Mouse (Mus musculus) megakaryocyte, embryonic 14.5 days (primary cell): ENCODE results near the gene Zfr2. TPM values are rescaled to one million over a fixed set of nuclear protein-coding genes. Genes with fewer than 3 reads are reported as not detected.
"Not testable (repeated sequence)": the region's sequence is repeated elsewhere in the genome, so short reads cannot be mapped to it uniquely, and the experiment has no call there.

Experiments used
- H3K27me3 ChIP-seq: replicated peaks from 2 replicates; pipeline ENCODE3; 2012; ENCODE audit warnings: inconsistent platforms
- H3K36me3 ChIP-seq: replicated peaks from 2 replicates; pipeline ENCODE3; 2012; ENCODE audit warnings: low read length, inconsistent platforms, mixed read lengths
- H3K4me1 ChIP-seq: 2 replicates; pipeline ENCODE4 v1.6.1; 2012; ENCODE audit warnings: inconsistent platforms
- H3K4me3 ChIP-seq: replicated peaks from 2 replicates; pipeline ENCODE3; 2012; ENCODE audit warnings: moderate library complexity, mild to moderate bottlenecking, inconsistent platforms
- H3K9me3 ChIP-seq: 2 replicates; pipeline ENCODE4 v1.6.1; 2012; ENCODE audit warnings: inconsistent platforms
- FLI1 ChIP-seq: IDR thresholded peaks from 2 replicates; pipeline ENCODE4 v1.6.1; 2012; ENCODE audit warnings: low read length, inconsistent platforms, mixed read lengths
- GATA1 ChIP-seq: IDR thresholded peaks from 3 replicates; pipeline ENCODE4 v1.6.1; 2012; ENCODE audit warnings: mixed read lengths, low read length, inconsistent platforms, borderline replicate concordance
- polyA plus RNA-seq: library from polyadenylated mRNA; stranded (reverse); fragments of >175 nt; gene quantifications from 2 replicates; pipeline ENCODE4 v1.2.3, GENCODE M21; 2012; ENCODE audit warnings: low replicate concordance; ENCODE audit not compliant: insufficient read depth

Gene Zfr2
- polyA plus RNA-seq, 1 experiment = 1.4 TPM

DNA sequence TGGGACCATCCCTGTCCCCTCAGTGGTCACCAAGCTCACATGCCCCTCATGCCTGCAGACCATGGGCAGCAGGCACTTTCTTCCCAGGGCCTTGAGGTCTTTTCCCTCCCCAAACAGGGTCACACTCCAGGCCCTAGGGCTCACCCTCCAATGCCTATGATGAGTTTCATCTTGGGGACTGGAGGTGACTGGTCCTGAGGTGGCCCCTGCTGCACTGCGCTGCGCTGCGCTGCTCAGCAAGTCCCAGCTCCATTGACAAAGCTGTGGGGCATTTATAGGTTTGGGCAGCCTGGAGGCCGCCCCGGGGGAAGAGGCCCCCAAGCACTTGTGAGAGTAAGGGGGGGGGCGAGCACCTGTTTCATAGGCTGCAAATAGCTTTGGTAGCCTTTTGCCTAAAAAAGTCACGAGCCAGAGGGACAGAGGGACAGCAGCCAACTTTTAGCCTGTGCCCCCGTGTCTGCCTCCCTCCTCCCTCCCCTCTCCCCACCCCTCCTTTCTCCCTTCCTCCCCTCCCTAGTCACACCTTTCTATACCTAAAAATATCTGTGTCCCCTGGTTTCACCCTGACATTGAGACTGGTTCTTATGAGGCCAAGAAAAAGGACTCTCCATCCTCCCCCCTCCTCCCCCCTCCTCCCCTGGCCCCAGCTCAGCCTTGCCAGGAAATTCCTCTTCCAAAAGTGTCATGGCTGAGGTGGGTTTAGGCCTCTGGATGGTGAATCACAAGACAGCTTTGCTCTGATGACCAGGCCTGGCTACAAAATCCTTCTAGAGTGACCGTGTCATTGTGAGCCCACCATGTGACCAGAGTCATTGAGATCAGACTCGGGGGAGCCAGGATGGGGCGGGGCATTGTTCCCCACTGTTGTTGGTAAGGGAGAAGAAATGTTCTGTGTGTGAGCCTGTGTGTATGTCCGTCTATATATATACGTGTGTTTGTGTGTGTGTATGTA is 30.9 kb upstream of the Zfr2 start, which contains the start of gene Nmrk2:
TSS of gene Nmrk2 (minus strand) at position 245 of the 952 bp plus-strand sequence.
- peaks cover 40% of the 10 kb centered on the region for H3K4me1 ChIP-seq
- H3K27me3 ChIP-seq = peaks cover 67% of the 10 kb centered on the region
- no peaks in the 10 kb centered on the region for H3K36me3 ChIP-seq
- TF ChIP-seq FLI1 (no peak), GATA1 (no peak)
- H3K9me3 ChIP-seq = no peaks in the 10 kb centered on the region
- peak within 1 kb of the TSS; percentile 30 for H3K4me3 ChIP-seq

DNA sequence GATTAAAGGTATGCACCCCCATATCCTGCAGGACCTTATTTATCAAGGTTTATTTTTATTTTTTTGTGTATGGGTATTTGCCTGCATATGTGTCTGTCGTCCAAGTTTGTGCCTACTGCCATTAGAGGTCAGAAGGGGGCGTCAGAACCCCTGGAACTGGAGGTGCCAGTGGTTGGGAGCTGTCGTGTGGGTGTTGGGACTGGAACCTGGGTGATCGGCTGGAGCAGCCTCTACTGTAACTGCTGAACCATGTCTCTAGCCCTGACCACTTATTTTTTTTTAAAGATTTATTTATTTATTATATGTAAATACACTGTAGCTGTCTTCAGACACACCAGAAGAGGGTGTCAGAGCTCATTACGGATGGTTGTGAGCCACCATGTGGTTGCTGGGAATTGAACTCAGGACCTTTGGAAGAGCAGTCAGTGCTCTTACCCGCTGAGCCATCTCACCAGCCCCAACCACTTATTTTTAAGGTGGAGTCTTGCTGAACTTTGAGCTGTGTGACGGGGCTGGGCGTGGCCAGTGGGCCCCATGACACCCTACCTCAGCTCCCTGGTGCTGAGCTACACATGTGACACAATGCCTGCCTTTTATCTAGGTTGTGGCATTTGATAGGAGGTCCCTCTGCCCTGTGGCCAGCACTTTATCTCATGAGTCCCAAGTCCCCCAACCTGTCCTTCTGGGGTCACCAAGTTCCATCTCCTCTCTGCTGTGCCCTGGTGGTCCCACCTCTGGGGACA is 29.8 kb upstream of the Zfr2 start:
- Histone ChIP-seq H3K36me3 (no peaks in the 10 kb centered on the region), H3K27me3 (peaks cover 72% of the 10 kb centered on the region), H3K4me1 (peaks cover 40% of the 10 kb centered on the region), H3K9me3 (no peaks in the 10 kb centered on the region), H3K4me3 (no peak overlapping the region)
- no peak for TF ChIP-seq GATA1
- TF ChIP-seq FLI1 = no peak

DNA sequence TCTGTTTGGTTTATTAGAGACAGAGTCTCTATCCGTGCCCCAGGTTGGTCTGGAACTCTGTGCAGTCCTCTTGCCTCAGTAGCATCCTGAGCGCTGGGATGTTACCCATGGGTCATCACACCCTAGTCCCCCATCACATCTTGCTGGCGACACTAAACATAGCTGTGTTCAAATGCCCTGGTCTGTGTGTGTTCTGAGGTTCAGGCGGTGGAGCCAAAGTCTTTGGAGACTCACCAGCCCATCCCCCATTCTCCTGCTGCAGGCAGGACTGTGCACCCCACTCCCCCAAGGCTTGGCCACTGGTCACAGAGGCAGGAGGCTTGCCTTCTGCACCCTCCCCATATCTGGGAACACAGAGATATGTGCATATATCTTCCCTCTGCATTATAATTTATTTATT is 28.8 kb upstream of the Zfr2 start:
- Histone ChIP-seq H3K27me3 (peaks cover 73% of the 10 kb centered on the region), H3K4me1 (peaks cover 40% of the 10 kb centered on the region), H3K4me3 (no peak overlapping the region), H3K9me3 (no peaks in the 10 kb centered on the region), H3K36me3 (no peaks in the 10 kb centered on the region)
- no peak for TF ChIP-seq FLI1
- TF ChIP-seq GATA1 = no peak

- Histone ChIP-seq H3K9me3 (peaks cover 27% of the 10 kb centered on the region), H3K4me1 (peaks cover 11% of the 10 kb centered on the region), H3K27me3 (peaks cover 67% of the 10 kb centered on the region), H3K36me3 (no peaks in the 10 kb centered on the region), H3K4me3 (peak overlapping the region; percentile 48)
- TF ChIP-seq GATA1 (no peak), FLI1 (no peak)
These were observed 22.8 kb upstream of the Zfr2 start for GRCm38 (mm10) chr10:81210154-81210553.

DNA sequence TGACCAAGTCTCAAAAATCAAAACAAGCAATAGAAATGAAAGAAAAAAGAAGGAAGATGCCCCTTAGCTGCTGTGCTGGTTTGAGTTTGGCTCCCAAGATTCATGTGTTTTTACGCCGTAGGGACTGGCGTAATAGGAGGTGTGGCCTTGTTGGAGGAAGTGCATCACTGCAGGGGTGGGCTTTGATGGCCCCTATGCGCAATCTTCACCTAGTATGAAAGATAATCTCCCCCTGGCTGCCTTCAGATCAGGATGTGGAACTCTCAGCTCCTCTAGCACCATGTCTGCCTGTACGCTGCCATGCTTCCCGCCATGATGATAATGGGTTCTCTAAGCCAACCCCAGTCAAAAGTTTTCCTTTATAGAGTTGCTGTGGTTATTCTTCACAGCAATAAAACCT is 16.7 kb upstream of the Zfr2 start:
- TF ChIP-seq GATA1 (no peak), FLI1 (no peak)
- H3K4me3 ChIP-seq = no peak overlapping the region

DNA sequence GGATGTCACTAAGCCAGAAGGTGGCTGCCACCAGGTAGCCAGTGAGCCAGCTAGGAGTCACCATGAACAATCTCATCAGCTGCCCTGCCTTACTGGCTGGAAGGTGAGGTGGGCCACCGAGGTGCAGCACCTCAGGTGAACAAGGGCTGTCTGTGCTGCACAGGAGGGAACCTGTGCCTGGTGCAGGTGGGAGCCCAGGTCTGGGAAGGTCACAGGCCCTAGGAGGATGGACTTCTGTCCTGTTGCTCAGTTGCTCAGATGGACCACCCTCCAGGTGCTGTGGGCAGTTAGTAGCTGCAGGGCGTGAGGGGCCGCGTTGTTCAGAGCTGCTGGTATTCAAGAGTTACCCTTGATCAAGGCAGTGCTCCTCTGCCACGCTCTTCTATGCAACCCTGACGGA is 16.1 kb upstream of the Zfr2 start:
- Histone ChIP-seq H3K36me3 (no peaks in the 10 kb centered on the region), H3K27me3 (peaks cover 33% of the 10 kb centered on the region), H3K4me3 (no peak overlapping the region), H3K4me1 (peaks cover 22% of the 10 kb centered on the region), H3K9me3 (peaks cover 14% of the 10 kb centered on the region)
- TF ChIP-seq GATA1 (no peak), FLI1 (no peak)

More for the DNA sequence above, 16.7 kb upstream of the Zfr2 start:
- Histone ChIP-seq H3K9me3 (peaks cover 18% of the 10 kb centered on the region), H3K27me3 (peaks cover 37% of the 10 kb centered on the region), H3K4me1 (peaks cover 17% of the 10 kb centered on the region), H3K36me3 (no peaks in the 10 kb centered on the region)

GRCm38 (mm10) chr10:81217267-81217666 is 15.7 kb upstream of the Zfr2 start:
- Histone ChIP-seq H3K27me3 (peaks cover 33% of the 10 kb centered on the region), H3K4me1 (peaks cover 25% of the 10 kb centered on the region), H3K9me3 (peaks cover 11% of the 10 kb centered on the region)
- not testable (repeated sequence) for H3K36me3 ChIP-seq, H3K4me3 ChIP-seq

GRCm38 (mm10) chr10:81217964-81218363 is 15.0 kb upstream of the Zfr2 start:
- peaks cover 29% of the 10 kb centered on the region for H3K27me3 ChIP-seq
- TF ChIP-seq FLI1 = no peak
- H3K36me3 ChIP-seq = no peaks in the 10 kb centered on the region
- peaks cover 18% of the 10 kb centered on the region for H3K4me1 ChIP-seq
- no peak overlapping the region for H3K4me3 ChIP-seq
- H3K9me3 ChIP-seq = peaks cover 4% of the 10 kb centered on the region

DNA sequence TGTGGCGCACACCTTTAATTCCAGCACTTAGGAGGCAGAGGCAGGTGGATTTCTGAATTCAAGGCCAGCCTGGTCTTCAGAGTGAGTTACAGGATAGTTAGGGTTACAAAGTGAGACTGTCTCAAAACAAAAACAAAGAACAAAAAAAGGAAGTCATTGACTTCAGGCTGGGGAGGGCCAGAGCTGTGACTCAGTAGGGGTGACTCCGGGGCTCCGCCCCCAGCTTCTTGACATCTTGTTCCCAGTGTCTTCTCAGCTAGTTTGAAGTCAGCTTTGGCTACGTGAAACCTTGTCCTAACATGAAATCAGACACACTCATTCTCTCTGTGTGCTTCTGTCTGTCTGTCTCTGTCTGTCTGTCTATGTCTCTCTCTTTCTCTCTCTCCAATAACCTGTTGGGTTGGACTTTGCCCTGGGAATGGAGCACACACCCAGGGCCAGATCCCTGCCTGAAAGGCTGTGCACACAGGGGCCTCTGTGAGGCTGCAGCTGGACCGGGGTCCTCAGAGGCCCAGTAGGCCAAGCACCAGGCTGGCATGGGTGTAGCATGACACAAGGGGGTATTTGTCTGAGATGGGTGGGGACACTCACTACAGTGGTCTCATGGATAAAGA is 11.4 kb upstream of the Zfr2 start:
- H3K4me3 ChIP-seq = no peak overlapping the region
- peaks cover 15% of the 10 kb centered on the region for H3K4me1 ChIP-seq
- H3K27me3 ChIP-seq = peaks cover 20% of the 10 kb centered on the region
- TF ChIP-seq GATA1 (no peak), FLI1 (no peak)
- no peaks in the 10 kb centered on the region for H3K36me3 ChIP-seq
- no peaks in the 10 kb centered on the region for H3K9me3 ChIP-seq

GRCm38 (mm10) chr10:81223731-81224130 is 9.2 kb upstream of the Zfr2 start:
- Histone ChIP-seq H3K4me1 (peaks cover 10% of the 10 kb centered on the region), H3K27me3 (peaks cover 26% of the 10 kb centered on the region)
- H3K9me3 ChIP-seq, H3K36me3 ChIP-seq, H3K4me3 ChIP-seq: not testable (repeated sequence)
